Mouse (Mus musculus): ENCODE data around the gene Zfp511. TPM values are rescaled to one million over a fixed set of nuclear protein-coding genes. Genes with fewer than 3 reads are reported as not detected.

Zfp511 gene
- polyA plus RNA-seq, 1 experiment from 2014 or later = 37.2 TPM

- Histone ChIP-seq H3K27me3 (peaks cover 47% of the 10 kb centered on the region), H3K9me3 (no peaks in the 10 kb centered on the region), H3K36me3 (no peaks in the 10 kb centered on the region), H3K4me1 (peaks cover 14% of the 10 kb centered on the region), H3K9ac (no peak overlapping the region), H3K27ac (no peak overlapping the region), H3K4me3 (no peak overlapping the region), H3K4me2 (no peak overlapping the region)
- WGBS = 3% methylated on average over 5 of the region's 5 CpGs
- ATAC-seq (ENCODE audit: insufficient number of reproducible peaks, low FRiP score, low TSS enrichment, low read depth) = no peak
These were observed 42.5 kb downstream of the Zfp511 start for GRCm38 (mm10) chr7:140078711-140079110.

GRCm38 (mm10) chr7:140080503-140081156 lies 44.4 kb downstream of the Zfp511 start:
- H3K9ac ChIP-seq = peak overlapping the region; percentile 11; the same call in 1 of the 2 replicates
- H3K4me3 ChIP-seq = peak overlapping the region; percentile 24
- 4% methylated on average over 24 of the region's 24 CpGs for WGBS
- no peaks in the 10 kb centered on the region for H3K36me3 ChIP-seq
- H3K9me3 ChIP-seq = no peaks in the 10 kb centered on the region
- H3K27ac ChIP-seq = no peak overlapping the region
- peaks cover 14% of the 10 kb centered on the region for H3K4me1 ChIP-seq
- ATAC-seq (ENCODE audit: insufficient number of reproducible peaks, low FRiP score, low TSS enrichment, low read depth) = 0 out of 2 replicates have a peak, but pooled peaks have one; percentile 37
- H3K27me3 ChIP-seq = peaks cover 47% of the 10 kb centered on the region
- peak overlapping the region; percentile 31 for H3K4me2 ChIP-seq

GRCm38 (mm10) chr7:140081408-140082241 lies 45.4 kb downstream of the Zfp511 start:
- H3K27ac ChIP-seq = no peak overlapping the region
- no peaks in the 10 kb centered on the region for H3K36me3 ChIP-seq
- 16% methylated on average over 20 of the region's 20 CpGs for WGBS
- no peak overlapping the region for H3K9ac ChIP-seq
- ATAC-seq (ENCODE audit: insufficient number of reproducible peaks, low FRiP score, low TSS enrichment, low read depth) = no peak
- H3K27me3 ChIP-seq = peaks cover 47% of the 10 kb centered on the region
- H3K4me3 ChIP-seq = no peak overlapping the region
- H3K9me3 ChIP-seq = no peaks in the 10 kb centered on the region
- H3K4me2 ChIP-seq = no peak overlapping the region
- peaks cover 14% of the 10 kb centered on the region for H3K4me1 ChIP-seq

- ATAC-seq (ENCODE audit: insufficient number of reproducible peaks, low FRiP score, low TSS enrichment, low read depth) = 0 out of 2 replicates have a peak, but pooled peaks have one; percentile 31
These were observed 46.1 kb downstream of the Zfp511 start, which contains the start of gene Caly for GRCm38 (mm10) chr7:140082242-140082678. TSS of gene Caly (minus strand) at chr7:140082548.

More at GRCm38 (mm10) chr7:140082242-140082678, 46.1 kb downstream of the Zfp511 start, which contains the start of gene Caly:
- Histone ChIP-seq H3K27ac (no peak within 1 kb of the TSS), H3K36me3 (no peaks in the 10 kb centered on the region), H3K9ac (no peak within 1 kb of the TSS), H3K4me3 (no peak within 1 kb of the TSS), H3K4me1 (peaks cover 14% of the 10 kb centered on the region), H3K27me3 (peaks cover 47% of the 10 kb centered on the region), H3K4me2 (no peak within 1 kb of the TSS), H3K9me3 (no peaks in the 10 kb centered on the region)
- WGBS = 7% methylated on average over 18 of the region's 18 CpGs

Small RNAs within 50 kb of the gene (microRNA-seq; reads per million reads assigned to microRNA genes)
- not detected for gene Mir7062

Other genes starting within 250 kb of the Zfp511 start
- 0.70 and 0.76 TPM in 2 replicates for gene Adgra1, start 202.2 kb upstream of the Zfp511 start, polyA plus RNA-seq (2015; fragmentation: Nextera tagmentation; extraction: Ambion mirVana)
- 0.24 and 0.26 TPM in 2 replicates for gene Kndc1, start 141.7 kb upstream of the Zfp511 start, polyA plus RNA-seq (2015; fragmentation: Nextera tagmentation; extraction: Ambion mirVana)
- gene Utf1, start 92.6 kb upstream of the Zfp511 start, polyA plus RNA-seq (2015; fragmentation: Nextera tagmentation; extraction: Ambion mirVana) = 0.12 TPM in 1 of 2 replicates, not detected in the other
- 0.38 and 0.44 TPM in 2 replicates for gene 6430531B16Rik, start 57.6 kb upstream of the Zfp511 start, polyA plus RNA-seq (2015; fragmentation: Nextera tagmentation; extraction: Ambion mirVana)
- gene Adam8, start 43.8 kb upstream of the Zfp511 start, polyA plus RNA-seq (2015; fragmentation: Nextera tagmentation; extraction: Ambion mirVana) = 2.9 and 3.0 TPM in 2 replicates
- 50.6 and 51.9 TPM in 2 replicates for gene Tubgcp2, start 278 bp downstream of the Zfp511 start, polyA plus RNA-seq (2015; fragmentation: Nextera tagmentation; extraction: Ambion mirVana)
- gene Msx3, start 12.7 kb downstream of the Zfp511 start, polyA plus RNA-seq (2015; fragmentation: Nextera tagmentation; extraction: Ambion mirVana) = not detected in 2 replicates
- 0.55 and 1.2 TPM in 2 replicates for gene Caly, start 46.2 kb downstream of the Zfp511 start, polyA plus RNA-seq (2015; fragmentation: Nextera tagmentation; extraction: Ambion mirVana)
- 0.41 TPM in 1 of 2 replicates, not detected in the other for gene Prap1, start 57.0 kb downstream of the Zfp511 start, polyA plus RNA-seq (2015; fragmentation: Nextera tagmentation; extraction: Ambion mirVana)
- gene Fuom, start 66.0 kb downstream of the Zfp511 start, polyA plus RNA-seq (2015; fragmentation: Nextera tagmentation; extraction: Ambion mirVana) = 21.4 and 22.3 TPM in 2 replicates
- 17.7 and 18.4 TPM in 2 replicates for gene Paox, start 79.4 kb downstream of the Zfp511 start, polyA plus RNA-seq (2015; fragmentation: Nextera tagmentation; extraction: Ambion mirVana)
- gene Echs1, start 80.1 kb downstream of the Zfp511 start, polyA plus RNA-seq (2015; fragmentation: Nextera tagmentation; extraction: Ambion mirVana) = 130 and 141 TPM in 2 replicates
- gene Mtg1, start 101.2 kb downstream of the Zfp511 start, polyA plus RNA-seq (2015; fragmentation: Nextera tagmentation; extraction: Ambion mirVana) = 20.6 and 21.9 TPM in 2 replicates
- 0.27 and 0.36 TPM in 2 replicates for gene Sprn, start 118.5 kb downstream of the Zfp511 start, polyA plus RNA-seq (2015; fragmentation: Nextera tagmentation; extraction: Ambion mirVana)
- not detected in 2 replicates for gene Olfr522, start 128.4 kb downstream of the Zfp511 start, polyA plus RNA-seq (2015; fragmentation: Nextera tagmentation; extraction: Ambion mirVana)
- gene Olfr523, start 136.8 kb downstream of the Zfp511 start, polyA plus RNA-seq (2015; fragmentation: Nextera tagmentation; extraction: Ambion mirVana) = not detected in 2 replicates
- not detected in 2 replicates for gene Olfr524, start 169.6 kb downstream of the Zfp511 start, polyA plus RNA-seq (2015; fragmentation: Nextera tagmentation; extraction: Ambion mirVana)
- 0.11 TPM in 1 of 2 replicates, not detected in the other for gene Cd163l1, start 181.9 kb downstream of the Zfp511 start, polyA plus RNA-seq (2015; fragmentation: Nextera tagmentation; extraction: Ambion mirVana)
- not detected in 2 replicates for gene 5830411N06Rik, start 210.9 kb downstream of the Zfp511 start, polyA plus RNA-seq (2015; fragmentation: Nextera tagmentation; extraction: Ambion mirVana)